Mouse (Mus musculus): ENCODE measurements around the gene Arfgef2. TPM values are rescaled to one million over a fixed set of nuclear protein-coding genes. Genes with fewer than 3 reads are reported as not detected.

Arfgef2 gene
- polyA plus RNA-seq (2012; ENCODE audit: low replicate concordance), result 6.2 and 7.2 TPM in 2 replicates

DNA sequence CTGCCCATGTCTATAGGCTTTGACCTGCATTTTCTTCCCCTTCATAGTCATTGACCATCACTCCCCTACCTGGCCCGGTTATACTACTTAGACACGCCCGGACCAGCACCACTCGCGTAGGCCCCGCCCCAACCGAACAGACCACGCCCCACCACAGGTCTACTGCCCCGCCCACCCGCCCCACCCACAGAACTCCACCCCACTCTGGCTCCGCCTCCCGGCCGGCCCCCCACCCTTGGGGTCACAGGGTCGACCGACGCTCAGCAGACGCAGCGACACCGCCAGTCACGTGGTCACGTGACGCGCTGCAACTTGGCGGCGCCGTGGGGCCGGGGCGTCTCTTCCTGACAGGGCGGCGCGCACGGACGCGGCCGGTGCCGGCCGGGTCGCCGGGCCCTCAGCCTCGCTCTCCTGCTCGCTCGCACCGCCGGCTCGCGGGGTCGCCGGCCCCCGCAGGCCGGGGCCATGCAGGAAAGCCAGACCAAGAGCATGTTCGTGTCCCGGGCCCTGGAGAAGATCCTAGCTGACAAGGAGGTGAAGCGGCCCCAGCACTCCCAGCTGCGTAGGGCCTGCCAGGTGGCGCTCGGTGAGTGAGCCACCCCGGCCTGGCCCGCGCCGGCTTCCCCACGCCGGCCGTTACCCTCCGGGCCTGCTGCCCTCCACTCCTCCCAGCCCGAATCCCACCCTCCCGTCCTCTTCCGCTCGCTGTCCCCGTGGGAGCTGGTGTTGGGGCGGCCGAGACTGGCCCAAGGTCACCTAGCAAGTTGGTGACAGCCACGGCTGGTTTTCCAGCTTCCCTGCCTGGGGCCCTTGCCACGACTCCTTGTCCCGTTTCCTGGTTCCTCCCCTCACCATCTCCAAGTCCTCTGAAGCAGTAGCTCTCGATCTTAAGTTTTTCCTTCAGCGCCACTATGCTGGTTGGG lies at the start of gene Arfgef2:
Gene Arfgef2 (plus strand): TSS at position 339 of the 923 bp plus-strand sequence.

DNA sequence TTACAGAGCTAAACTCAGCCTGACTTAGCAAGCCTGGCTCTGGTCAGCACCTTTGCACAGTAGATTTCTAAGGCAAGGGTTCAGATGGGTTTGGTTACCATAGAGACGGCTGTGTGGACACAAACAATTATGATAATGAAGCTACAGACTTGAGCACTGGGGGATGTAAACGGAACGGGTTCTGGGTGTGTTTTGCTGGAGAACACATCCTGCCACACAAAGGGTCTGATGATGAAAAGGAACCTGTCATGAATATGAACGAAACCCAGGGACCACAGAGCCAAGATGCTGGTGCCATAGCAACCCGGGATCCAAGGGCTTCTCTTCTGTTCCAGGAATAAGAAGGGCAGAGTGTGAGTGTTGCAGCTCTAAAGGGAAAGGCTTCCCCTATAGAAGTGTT lies 13.0 kb upstream of the Arfgef2 start, which contains the start of gene Trp53rkb:
Gene Trp53rkb (plus strand): TSS at position 177 of the 400 bp plus-strand sequence.

DNA sequence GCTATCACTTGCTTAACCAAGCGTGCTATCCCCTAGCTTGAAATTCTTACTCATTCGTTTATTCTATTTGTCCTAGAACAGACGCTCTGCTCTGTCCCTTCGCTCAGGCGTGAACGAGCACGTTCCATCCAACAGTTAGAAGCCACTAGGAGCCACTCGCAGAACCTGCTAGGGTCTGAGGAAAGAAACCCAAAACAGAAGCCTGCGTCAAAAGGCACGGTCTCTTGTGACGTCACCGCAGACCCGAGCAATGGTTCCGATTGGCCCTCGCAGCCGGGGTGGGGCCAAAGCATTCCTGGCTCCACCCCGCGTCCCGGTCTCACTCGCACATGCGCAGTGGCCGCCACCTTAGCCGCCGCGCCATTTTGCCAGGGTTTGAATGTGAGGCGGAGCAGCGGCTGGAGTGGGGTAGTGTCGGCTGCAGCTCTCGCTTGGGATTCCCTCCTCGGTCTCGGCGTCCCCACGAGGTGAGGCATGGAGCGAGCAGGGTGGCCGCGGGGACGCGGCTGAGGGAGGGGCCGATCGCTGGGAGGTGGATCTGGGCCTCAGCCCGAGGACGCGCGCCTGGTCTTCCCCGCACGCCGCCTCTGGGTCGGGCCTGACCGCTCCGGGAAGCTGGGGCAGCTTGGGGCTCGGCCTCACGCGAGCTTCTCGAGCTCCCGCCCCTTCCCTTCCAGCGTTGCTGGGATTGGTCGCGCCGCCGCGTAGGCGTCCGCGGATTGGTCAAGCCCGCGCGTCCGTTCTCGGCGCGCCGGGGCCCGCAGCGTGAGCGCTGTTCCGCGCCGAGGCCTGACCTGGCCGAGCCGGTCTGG lies 100.5 kb downstream of the Arfgef2 start, which contains the start of gene Cse1l:
Gene Cse1l (plus strand): TSS at position 330 of the 812 bp plus-strand sequence.

Other genes with a start within 250 kb of the Arfgef2 start
- 20.4 and 36.1 TPM in 2 replicates for gene Prex1, start 91.8 kb upstream of the Arfgef2 start, polyA plus RNA-seq (2012; ENCODE audit: low replicate concordance)
- gene Trp53rkb, start 13.1 kb upstream of the Arfgef2 start, polyA plus RNA-seq (2012; ENCODE audit: low replicate concordance), result 2.7 and 5.9 TPM in 2 replicates
- gene Cse1l, start 100.5 kb downstream of the Arfgef2 start, polyA plus RNA-seq (2012; ENCODE audit: low replicate concordance), result 1.3 and 17.8 TPM in 2 replicates
- 12.2 and 39.7 TPM in 2 replicates for gene Stau1, start 190.7 kb downstream of the Arfgef2 start, polyA plus RNA-seq (2012; ENCODE audit: low replicate concordance)
- 37.7 and 100 TPM in 2 replicates for gene Ddx27, start 209.6 kb downstream of the Arfgef2 start, polyA plus RNA-seq (2012; ENCODE audit: low replicate concordance)

All from leukemia stem cell, adult 10-12 weeks (primary cell).